Mouse (Mus musculus) bone marrow macrophage, adult 2 months (primary cell): ENCODE measurements around the gene Timm10. TPM values are rescaled to one million over a fixed set of nuclear protein-coding genes. Genes with fewer than 3 reads are reported as not detected.

Source experiments
- H3K27ac ChIP-seq: 2 replicates; pipeline ENCODE4 v1.5.1; 2012; ENCODE audit warnings: low read depth, low read length; ENCODE audit not compliant: insufficient read depth
- H3K4me1 ChIP-seq: 2 replicates; pipeline ENCODE4 v1.6.1; 2012; ENCODE audit warnings: low read length; ENCODE audit not compliant: control insufficient read depth, insufficient read depth
- H3K4me3 ChIP-seq: 2 replicates; pipeline ENCODE4 v1.5.1; 2012; ENCODE audit warnings: mild to moderate bottlenecking, low read length, moderate library complexity; ENCODE audit not compliant: insufficient read depth
- CTCF ChIP-seq: IDR thresholded peaks from 2 replicates; pipeline ENCODE4 v1.5.1; 2012; ENCODE audit warnings: low read depth, mild to moderate bottlenecking, low read length, moderate library complexity
- POLR2A ChIP-seq: IDR thresholded peaks from 2 replicates; pipeline ENCODE4 v1.6.1; 2012; ENCODE audit warnings: mild to moderate bottlenecking, low read depth, low read length, borderline replicate concordance
- polyA plus RNA-seq: library from polyadenylated mRNA; stranded (reverse); fragments of >200 nt; gene quantifications from 2 replicates; pipeline ENCODE4 v1.2.4, GENCODE M21; 2012; ENCODE audit not compliant: missing spikeins, insufficient read depth, insufficient read length

Timm10 gene
- polyA plus RNA-seq: 20.7 TPM in 2 replicates

GRCm38 (mm10) chr2:84826488-84827282, at the start of gene Timm10:
Timm10 (plus strand) TSS chr2:84826997.
- no peak for TF ChIP-seq CTCF
- no peak for TF ChIP-seq POLR2A
- peak within 1 kb of the TSS; percentile 24 for H3K27ac ChIP-seq
- H3K4me1 ChIP-seq: peaks cover 6% of the 10 kb centered on the region
- peak within 1 kb of the TSS; percentile 84 for H3K4me3 ChIP-seq

GRCm38 (mm10) chr2:84777706-84778105, 49.1 kb upstream of the Timm10 start:
- Histone ChIP-seq H3K4me1 (peaks cover 2% of the 10 kb centered on the region), H3K27ac (no peak overlapping the region), H3K4me3 (no peak overlapping the region)
- TF ChIP-seq POLR2A: no peak
- no peak for TF ChIP-seq CTCF

DNA sequence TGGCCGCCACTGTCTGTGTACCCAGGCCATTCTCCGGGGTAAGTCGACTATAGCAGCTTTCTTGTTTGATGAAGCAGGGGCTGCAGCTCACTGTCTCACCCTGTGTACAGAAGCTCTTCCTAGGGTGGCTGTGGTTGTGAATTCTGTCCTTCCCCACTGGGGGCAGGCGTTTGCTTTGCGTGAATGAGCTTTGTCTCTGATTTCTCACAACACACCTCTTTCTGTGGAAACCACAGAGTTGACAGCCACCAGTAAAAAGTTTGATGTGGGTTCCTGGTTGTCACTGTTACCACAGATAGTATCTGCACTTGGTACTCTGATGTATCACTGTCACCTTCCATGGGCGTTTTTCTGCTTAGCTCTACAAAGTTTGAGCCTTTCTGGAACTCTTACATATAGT, 47.6 kb upstream of the Timm10 start:
- Histone ChIP-seq H3K4me1 (peaks cover 13% of the 10 kb centered on the region), H3K27ac (no peak overlapping the region), H3K4me3 (no peak overlapping the region)
- no peak for TF ChIP-seq CTCF
- TF ChIP-seq POLR2A: no peak

GRCm38 (mm10) chr2:84783315-84783714, 43.5 kb upstream of the Timm10 start:
- no peak for TF ChIP-seq CTCF
- no peak for TF ChIP-seq POLR2A
- H3K4me3 ChIP-seq: no peak overlapping the region
- H3K4me1 ChIP-seq: peaks cover 38% of the 10 kb centered on the region
- H3K27ac ChIP-seq: peak overlapping the region; percentile 88

DNA sequence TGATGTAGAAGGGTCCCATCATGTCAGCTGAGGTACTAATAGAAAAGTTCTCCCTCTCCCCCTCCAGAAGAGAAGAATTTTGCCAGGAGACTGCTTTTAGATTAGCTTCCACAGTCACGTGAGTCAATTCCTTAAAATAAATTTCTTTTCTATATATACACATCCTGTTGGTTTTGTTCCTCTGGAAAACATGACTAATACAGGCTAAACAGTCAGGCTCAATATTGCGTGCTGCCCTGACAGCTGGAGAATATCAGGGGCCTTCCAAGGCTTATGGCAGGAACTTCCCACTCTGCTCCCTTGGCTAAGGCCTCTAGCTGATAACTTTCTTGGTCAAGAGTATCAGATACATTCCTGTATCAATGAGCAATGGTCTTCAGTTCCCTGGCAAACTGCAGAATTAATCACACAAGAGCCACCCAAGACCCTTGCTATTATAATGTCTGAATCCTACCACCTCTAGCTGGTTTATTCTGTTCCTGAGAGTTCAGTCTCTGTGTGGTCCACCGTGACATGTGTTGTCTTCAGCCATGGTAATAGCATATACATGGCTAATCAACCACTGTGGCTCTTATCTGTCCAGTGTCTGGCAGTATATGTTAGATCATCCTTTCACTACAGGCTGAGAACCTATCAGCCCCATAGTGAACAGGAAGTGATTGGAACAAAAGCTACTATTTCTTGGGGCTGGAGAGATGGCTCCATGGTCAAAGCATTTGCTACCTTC, 42.8 kb upstream of the Timm10 start:
- peaks cover 43% of the 10 kb centered on the region for H3K4me1 ChIP-seq
- peak overlapping the region; percentile 88 for H3K27ac ChIP-seq
- TF ChIP-seq POLR2A: no peak
- no peak for TF ChIP-seq CTCF
- H3K4me3 ChIP-seq: no peak overlapping the region

GRCm38 (mm10) chr2:84788316-84788715, 38.5 kb upstream of the Timm10 start:
- no peak overlapping the region for H3K4me3 ChIP-seq
- H3K4me1 ChIP-seq: peaks cover 51% of the 10 kb centered on the region
- peak overlapping the region; percentile 30 for H3K27ac ChIP-seq
- TF ChIP-seq POLR2A (no peak), CTCF (no peak)

GRCm38 (mm10) chr2:84790418-84790817, 36.4 kb upstream of the Timm10 start:
- Histone ChIP-seq H3K4me1 (peaks cover 41% of the 10 kb centered on the region), H3K4me3 (no peak overlapping the region), H3K27ac (no peak overlapping the region)
- TF ChIP-seq POLR2A: no peak
- TF ChIP-seq CTCF: no peak

DNA sequence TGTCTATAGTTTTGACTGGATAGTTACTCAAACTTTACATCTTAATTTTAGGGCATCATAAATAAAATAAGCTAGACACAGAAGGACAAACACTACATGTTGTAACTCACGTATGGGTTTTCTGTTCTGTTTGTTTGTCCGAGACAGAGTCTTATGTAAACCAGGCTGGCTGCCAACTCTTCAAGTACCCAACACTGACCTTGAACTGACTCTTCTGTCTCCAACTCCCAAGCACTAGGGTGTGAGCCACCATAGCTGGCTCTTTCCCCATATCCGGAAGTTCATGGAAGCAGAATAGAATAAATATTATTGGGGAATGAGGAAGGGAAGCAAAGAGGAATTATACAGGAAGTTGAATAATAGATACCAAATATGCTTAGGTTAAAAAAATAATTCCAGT, 34.3 kb upstream of the Timm10 start:
- Histone ChIP-seq H3K4me1 (peaks cover 34% of the 10 kb centered on the region), H3K27ac (no peak overlapping the region), H3K4me3 (no peak overlapping the region)
- TF ChIP-seq POLR2A (no peak), CTCF (no peak)

DNA sequence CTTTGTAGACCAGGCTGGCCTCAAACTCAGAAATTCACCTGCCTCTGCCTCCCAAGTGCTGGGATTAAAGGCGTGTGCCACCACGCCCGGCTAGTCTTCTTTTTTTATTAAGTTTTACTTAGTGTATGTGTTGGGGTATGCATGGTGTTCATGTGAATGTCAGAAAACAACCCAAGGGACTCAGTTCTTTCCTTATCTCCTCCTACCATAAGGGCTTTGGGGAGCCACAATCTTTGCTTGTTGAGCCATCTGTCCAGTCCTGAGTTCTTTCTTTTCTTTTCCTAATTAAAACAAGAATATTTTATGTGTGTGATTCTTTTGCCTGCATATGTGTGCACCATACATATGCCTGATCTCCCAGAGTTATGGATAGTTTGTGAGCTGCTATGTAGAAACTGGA, 33.6 kb upstream of the Timm10 start:
- TF ChIP-seq POLR2A: no peak
- no peak for TF ChIP-seq CTCF
- H3K4me3 ChIP-seq: no peak overlapping the region
- H3K4me1 ChIP-seq: peaks cover 33% of the 10 kb centered on the region
- no peak overlapping the region for H3K27ac ChIP-seq

GRCm38 (mm10) chr2:84793871-84794270, 32.9 kb upstream of the Timm10 start:
- TF ChIP-seq POLR2A (no peak), CTCF (no peak)
- Histone ChIP-seq H3K4me1 (peaks cover 27% of the 10 kb centered on the region), H3K27ac (peak overlapping the region; percentile 6; the same call in 1 of the 2 replicates), H3K4me3 (no peak overlapping the region)
